Mouse (Mus musculus) c-Kit-positive CD71-positive TER-119-positive erythroid progenitor cells, embryonic 14.5 days (primary cell): Measurements from ENCODE around the gene Arid3b.

Experiments used
- DNase-seq: peaks from one replicate; pipeline ENCODE4 v3.0.0-alpha.2; 2013; ENCODE audit warnings: low spot score

Gene Arid3b

DNA sequence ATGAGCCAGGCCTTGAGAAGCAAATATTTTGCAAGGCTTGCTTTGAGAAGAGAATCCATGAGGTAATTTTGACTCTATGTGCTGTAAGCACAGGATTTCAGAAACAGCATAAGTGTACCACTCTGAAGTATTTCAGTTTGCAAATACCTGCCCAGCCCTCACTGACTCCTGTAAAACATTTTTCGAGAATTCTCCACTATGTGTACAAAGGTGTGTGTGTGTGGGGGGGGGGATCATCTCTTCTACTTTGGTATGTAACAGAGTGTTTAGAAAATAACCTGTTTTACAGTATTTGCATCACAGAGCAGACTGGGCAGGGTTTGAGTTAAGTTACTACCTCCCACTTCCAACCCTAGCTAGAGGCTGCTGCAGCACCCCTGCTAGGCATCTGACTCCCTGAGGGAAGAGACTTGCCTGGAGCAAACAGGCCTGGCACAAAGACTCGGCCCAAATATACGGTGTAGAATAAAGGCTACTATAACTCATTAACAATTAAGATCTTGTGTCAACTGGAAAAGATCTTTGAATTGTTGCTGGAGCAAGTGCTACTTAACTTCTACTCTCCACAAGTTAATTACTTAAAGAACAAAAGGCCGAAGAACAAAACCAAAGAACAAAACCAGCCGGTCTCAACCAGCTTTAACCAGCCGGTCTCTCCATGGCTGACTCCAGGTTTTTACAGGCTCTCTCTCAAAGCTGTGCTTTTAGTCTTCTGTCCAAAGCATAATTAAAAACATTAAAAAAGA, 6.6 kb downstream of the Arid3b start:
- no peak for DNase-seq

DNA sequence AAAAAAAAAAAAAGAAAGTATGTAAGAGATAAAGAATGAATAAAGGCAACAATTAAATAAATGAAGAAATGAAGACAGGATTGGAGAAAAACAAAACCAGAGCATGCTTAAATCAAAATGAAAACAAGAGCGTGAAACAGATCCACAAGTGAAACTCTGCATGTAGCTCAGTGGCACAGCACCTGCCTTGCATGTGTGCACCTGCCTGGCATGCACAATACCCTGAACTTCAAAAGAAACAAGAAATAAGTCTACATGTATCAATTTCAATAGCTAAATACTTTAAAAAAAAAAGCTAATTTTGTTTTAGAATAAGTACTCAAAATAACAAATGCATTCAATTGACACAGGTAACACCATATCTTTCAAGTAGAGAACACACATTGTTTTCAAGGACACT, 13.2 kb downstream of the Arid3b start:
- no peak for DNase-seq

DNA sequence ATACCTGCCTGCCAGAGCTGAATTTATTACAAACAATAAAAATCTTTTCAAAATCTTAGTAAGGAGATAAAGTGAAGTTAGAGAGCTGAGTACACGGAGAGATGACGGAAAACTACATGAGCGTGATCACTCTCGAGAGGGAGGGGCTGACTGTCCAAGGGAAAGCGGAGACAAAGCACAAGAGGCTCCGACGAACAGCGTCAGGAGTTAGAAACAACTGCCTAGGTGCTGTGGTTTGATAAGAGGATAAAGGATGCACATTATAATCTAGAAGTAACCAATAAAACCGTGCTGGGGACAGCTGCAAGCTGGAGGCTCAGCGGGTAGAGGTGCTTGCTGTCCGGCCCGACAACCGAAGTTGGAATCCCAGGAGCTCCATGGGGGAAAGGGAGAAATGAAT, 13.8 kb downstream of the Arid3b start:
- no peak for DNase-seq

DNA sequence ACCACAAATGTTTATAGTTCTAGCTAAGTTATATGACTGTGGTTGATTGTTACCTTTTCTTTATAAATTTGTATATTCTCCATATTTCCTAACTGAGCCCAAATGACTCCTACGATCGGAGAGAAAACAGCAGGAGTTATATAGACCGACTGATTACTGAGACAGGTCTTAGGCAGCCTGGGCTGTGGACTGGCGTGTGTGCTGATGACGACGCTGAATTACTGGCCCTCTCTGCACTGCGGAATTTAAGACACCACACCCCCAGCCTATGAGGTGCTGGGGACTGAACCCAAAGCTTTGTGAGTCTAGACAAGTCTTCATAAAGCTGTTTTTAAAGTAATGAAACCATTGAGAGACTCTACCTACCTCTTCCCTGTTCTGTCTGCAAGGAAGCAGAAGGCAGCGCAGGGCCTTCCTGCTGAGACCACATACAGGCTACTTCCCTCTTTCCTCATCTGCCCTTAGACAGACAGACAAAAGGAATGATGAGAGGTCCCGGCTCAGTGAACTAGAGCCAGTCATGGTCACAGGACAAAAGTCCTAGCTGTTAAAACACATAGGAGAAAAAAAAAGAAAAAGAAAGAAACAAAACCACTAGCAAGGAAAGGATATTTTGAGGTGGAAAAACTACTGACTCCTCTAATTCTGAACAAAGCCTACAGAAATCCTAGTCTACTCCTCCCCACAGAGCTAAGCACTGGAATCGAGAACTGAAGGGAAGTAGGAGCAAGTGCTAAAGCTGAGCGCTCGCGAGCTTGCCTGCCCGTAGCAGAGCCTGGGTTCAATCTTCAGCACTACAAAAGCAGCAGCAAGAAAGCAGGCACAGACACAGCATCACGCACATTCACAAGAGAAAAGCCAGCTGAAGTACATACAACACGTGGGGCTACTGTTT, 16.2 kb downstream of the Arid3b start:
- DNase-seq = no peak

DNA sequence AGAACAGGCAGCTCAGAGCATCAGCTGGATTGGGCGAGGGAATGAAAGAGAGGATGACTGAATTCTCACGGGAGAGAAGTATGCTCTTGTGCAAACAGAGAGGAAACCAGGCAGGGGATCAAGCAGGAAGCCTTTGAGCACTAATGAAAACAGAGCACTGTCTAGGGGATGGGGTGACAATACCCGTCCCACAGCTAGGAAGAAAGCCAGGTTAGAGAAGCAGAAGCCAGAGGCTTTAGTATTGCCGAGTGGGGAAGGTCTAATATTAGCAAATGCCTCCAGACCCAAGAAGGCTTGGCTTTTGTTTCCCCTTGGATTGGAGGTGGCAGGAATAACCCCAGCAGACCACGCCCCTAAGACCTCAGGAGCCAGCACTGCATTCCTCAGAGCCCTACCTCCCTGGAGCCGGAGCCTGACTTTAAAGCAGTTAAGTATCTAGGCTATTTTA, 19.3 kb downstream of the Arid3b start:
- DNase-seq = no peak

DNA sequence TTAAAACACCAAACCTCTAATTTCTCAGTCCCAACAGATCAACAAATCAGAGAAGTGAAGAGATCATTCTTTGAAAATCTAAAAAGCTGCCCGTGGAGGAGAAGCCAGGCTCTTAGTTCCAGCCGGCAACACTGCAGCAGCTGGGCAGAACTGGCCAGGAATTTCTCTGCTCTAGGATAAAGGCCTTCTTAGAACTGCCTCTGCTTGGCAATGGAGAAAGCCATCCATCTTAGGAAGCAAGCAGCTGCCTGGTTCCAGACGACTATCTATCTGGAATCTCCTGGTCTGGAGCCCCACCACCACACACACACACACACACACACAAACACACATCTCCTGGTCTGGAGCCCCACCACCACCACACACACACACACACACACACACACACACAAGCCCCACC, 21.7 kb downstream of the Arid3b start:
- no peak for DNase-seq

DNA sequence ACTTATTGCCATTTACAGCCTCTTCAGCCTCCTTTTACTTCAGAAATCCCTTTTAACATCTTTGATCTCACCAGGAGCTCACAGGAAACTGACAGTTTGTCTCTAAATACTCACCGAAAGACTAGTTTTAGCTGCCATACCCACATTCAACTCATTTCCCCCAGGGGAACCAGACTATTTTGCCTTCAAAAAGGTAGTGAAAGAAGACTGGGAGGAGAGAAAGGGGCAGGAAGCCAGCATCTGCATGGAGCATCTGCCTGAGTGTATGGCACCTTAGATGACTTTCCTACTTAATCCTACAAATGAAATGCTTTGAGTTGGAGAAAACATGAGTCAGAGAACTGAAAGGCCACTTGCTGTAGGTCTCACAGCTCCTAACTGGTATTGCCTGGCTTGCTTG, 22.6 kb downstream of the Arid3b start:
- no peak for DNase-seq

DNA sequence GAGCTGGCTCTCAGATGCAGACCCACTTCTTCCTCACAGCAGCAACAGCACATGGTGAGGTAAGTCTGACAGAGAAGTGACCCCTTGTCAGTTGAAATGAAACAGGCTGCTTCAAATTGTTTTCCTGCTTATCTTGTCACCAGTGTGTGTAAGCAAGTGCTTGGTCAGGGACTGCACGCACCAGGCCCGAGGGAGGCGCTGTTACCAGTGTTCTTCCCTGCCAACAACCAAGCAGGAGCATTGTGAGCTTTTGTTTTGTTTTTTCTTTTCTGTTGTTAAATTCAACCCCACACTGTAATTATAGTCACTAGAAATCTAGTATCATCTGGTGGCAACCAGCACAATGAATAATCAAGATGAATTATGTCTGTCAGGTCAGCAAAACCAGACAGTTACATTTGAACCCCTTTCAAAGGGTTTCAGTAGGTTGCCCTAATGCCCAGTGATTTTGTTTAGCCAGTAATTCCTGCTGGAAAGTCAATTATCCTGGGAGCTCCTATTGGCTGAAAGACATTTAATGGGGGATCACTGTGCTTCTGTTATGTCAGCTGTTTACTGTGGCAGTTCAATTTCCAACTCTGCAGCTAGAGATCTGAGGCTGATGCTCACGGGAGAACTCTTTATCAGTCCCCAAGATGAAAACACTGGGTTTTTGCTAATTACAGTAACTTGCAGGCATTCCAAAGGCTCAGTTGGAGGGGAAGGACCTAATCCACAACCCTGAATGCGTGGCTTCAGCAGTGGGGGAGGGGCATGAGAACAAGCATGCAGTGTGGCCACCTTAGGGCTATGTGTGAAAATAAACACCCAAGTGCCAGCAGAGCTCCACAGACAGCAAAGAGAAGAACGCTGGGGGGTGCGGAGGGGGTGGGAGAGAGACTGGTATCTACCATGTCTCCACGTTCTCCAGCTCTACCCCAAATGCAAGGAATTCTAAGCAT, 24.5 kb downstream of the Arid3b start:
- DNase-seq = no peak

DNA sequence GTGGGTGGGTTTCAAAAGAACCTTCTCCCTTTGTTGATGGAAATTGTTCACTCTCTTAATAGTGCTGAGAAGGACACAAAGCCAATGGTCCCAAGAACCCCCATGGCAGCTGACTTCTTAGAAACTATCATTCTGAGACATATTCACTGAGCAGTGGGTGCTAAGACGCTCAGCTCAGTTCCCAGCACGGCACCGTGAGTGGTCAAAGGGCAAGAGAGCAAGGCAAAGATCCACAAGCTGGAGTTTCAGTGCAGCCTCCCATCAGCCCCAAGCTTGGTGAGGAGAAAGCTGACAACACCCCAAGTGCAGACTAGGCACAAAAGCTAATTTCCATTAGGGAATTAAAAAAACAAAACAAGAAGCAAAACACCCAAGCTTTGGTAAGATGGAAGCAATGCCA, 25.9 kb downstream of the Arid3b start:
- no peak for DNase-seq

DNA sequence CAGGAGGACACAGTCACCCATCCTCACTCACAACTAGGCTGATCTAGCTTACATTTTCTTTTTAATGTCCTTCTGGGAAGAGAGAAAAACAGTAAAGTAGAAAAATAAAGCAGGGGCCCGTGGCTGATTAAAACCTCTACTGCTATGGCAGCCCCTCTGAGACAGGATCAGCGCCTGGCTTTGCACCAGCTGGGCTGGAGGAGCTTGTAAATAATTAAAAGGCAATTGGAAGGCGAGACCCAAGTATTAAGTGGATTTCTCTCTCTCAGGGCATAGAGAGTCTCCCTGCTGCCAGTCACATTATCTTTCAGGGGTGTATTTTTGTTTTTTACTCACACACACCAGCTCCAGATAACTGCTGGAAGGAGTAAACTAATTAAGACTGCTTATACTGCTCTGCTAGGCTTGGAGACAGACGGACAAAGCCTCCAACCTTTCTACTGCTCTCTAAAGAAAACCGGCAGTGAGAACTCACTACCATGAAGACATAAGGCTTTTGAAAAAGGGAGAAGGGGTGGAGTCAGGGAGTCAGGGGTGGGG, 27.8 kb downstream of the Arid3b start:
- no peak for DNase-seq

DNA sequence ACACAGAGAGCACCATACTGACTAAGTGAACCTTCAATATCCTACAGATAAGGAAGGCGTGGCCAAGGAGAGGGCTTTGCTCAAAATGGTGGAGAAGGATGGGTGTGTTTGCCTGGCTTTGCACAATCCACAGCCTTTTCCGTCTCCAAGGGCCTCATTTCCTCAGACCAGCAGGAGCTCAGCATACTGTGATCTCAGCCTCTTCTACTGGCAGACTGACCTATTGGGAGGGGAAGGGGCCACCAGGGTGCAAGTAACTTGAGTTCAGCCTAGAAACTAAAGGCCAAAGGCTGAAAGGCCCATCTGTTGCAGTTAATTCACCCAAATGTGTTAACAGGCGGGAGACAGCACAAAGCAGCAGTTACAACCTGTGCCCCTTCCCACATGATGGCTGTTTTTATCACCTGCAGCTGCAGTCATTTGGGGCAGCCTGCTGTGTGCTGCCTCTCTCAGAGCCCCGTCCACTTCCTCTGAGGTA, 29.4 kb downstream of the Arid3b start:
- DNase-seq = no peak

DNA sequence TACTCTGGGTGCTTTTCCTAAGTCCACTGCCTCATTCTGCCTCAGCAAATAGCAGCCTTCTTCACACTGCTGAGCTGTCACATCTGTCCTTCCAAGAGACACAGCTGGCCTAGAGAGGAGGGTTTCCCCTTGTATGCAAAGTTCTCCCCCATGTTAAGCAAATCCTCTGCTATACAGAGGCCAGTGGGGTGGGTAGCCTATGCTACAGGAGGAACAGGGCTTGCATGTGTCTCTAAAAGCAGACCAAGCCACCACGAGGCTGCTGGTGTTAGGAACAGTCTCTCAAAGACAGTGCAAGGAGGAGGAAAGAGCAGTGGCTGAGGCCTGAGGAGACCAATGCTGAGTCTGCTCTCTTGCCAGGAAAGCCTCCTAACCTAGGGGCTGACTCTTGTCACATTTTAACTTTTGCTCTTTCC, 30.5 kb downstream of the Arid3b start:
- DNase-seq = no peak

DNA sequence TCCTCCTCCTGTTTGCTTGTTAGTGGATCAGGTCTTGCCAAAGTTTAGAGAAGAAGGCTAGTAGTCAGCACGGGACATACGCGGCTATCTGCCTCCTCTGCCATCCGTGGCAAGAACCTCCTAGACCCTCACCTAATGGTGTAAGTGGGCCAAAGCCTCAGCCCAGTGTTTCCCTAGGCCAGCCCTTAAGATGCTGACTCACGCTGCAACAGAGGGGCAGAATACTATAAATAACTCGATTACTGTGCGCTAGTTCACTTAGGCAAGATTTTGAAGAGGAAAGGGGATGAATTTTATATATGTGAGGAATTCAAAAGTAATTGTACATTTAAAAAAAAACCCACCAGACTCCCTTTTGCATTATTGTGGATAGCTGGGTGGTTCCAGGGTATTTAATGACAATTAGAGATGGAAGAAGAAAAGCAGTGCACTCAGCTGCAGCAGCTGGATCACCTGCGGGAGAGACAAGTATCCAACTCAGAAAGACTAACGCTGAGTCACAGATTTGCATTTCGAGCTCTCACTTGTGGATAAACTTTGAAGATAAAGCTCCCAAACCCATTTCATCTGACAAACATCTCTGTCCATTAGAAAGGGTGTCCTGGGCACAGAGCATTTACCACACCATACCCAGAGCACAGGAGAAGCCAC, 31.4 kb downstream of the Arid3b start:
- DNase-seq = no peak

DNA sequence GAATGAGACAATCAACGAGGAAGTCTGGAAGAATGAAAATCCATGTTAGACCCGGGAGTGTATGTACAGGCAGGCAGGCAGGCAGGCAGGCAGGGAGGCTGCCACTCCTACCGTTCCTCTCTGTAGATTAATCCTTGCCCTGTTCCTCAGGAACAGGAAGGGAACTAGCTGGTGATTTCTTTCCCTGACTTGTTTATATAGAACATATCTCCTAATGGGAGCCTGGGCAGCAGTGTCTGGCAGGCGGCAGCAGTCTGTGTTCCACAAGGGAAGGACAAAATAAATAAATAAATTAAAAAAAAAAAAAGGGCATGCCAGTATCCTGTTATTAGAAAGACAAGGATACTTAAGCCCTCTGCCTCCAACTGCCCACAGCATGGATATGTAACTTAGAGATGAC, 32.8 kb downstream of the Arid3b start:
- DNase-seq = no peak

DNA sequence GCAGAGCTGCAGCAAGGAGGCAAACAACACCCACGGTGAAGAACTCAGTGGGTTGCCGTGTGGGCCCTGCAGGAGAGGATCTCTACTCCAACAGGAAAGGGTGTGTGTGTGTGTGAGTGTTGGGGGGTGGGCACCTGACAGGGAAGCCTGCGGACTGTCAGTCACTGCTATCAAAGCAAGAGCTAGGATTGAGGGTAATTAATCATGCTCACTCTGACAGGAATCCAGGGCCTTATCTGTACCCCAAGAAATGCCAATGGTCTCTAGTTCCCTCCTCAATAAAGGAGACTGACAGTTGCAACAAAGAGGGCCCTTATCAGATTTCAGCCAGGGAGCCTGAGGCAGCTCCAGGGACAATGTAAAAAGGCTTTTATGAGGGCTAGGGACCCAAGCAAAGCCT, 33.5 kb downstream of the Arid3b start:
- DNase-seq = no peak

DNA sequence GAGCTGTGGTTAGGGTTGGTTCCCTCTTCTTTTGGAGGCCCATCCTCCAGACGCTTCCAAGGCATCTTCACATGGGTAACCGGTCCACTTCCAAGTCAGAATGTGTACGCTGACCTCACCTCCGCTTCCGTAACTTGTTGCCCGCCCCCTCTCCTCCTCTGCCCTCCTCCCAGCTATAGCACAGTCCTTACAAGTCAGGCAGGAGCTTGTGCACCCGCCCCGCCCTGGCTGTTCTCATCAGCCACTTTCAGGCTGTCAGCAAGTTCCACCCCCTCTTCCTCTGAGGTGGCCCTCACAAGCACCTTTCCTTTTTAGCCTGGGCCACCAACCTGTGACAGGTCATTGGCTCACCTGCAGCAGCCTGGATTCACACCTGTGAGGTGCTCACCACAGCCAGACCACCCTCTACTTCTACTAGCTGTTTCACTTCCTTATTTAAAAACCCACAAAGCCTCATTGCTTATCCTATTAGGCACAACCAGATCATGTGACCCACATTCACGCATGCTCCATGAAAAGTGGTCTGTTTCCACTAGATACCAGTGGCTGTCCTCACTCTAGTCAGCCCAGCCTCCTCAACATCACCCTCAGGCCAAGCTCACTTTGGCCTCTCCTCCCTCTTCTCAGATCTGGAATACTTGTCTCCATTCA, 36.1 kb downstream of the Arid3b start:
- peak; percentile 35 for DNase-seq

DNA sequence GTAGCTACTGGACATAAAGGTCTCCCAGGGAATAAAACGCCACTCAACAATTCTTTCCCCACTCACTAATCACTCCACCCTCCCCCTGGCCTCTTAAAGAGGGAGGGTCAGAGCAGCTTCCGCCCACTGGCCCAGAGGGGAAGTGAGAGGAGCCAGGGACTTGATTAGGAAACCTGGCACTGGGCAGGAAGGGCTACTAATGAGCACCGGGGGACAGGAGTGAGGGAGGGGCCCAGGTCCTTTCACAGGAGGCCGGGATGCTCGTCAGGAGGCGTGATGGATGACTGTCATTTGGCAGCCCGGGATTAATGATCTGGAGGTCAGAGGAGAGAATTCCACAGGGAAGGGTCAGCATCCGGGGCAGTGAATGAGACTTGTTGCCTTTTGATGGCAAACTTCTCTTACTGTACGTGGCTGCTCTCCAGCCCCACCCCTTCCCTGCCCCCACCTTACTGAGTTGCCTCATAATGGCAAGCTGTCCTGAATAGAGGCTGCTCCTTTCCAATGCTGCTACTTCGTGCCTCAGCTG, 37.8 kb downstream of the Arid3b start:
- no peak for DNase-seq

DNA sequence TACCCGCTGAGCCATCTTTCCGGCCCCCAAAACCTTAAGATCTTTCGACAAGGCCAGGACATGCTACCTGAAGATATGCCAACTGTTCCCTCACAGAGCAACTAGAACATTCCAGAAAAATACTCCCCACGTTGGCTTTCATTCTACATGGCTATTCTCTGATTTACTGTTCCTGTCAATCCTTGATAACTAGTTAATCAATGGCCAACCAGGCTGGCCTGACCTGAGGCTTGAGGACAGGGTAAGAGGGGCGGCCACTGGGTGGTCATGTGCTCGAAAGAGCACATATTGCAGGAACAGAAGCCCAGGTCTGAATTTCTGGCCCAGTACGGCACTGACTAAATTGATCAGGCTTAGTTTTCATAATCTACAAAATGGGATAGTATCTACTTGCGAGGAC, 39.1 kb downstream of the Arid3b start:
- DNase-seq = no peak

DNA sequence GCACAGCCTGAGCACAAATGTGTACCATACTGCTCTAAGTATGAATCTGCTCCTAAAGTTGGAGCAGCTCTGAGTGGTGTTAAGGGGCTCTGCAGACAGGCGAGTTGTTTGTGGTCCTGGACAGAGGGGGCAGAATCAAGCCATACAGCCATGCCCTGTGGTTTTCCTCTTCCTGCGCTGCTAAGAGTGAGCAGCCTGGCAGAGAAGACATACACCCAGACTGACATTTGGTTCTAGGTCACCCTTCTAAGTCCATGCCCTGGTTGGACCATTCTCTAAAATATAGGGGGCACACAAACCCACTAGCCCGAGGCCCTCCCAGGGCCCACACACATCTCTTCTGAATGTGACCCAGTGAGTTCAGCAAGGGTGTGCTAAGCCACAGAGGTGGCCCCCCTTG, 46.9 kb downstream of the Arid3b start:
- DNase-seq = no peak

DNA sequence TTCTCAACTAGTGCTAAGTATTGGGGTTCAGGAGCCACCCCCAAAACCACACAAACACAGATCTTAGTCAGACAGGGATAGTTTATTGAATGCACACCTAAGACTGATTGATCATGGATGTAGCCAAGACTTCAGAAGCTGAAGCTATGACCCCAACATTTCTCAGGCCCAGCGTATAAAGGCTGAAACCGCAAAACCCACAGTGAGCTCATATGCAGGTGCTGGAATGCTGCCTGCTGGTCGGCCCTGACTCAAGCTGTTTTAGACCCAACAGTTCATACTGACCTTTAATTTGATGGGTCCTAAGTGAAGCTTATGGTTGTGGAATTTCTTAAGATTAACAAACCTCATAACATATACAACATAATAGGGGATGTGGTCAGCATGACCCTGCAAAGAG, 53.9 kb downstream of the Arid3b start:
- no peak for DNase-seq

DNA sequence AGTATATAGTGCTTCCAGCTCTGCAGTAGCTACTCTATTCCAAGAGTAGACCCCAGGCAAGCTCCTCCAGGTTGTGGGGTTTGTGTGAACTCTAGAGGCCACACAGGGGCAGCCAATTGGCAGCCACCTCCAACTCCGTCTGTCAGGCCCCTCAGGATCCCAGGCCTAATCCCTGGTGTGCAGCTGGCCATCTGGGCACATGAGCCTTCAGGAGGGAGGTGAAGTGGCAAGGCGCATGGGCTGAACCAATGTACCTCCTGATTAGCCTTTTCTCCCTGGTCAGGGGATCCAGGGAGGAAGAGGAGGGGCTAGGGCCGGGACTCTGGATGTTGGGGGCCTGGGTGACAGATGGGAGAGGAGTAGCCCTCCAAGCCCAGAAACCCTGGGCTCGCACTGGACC, 60.9 kb downstream of the Arid3b start:
- no peak for DNase-seq
